Mouse (Mus musculus) CH12.LX (cell line): Measurements from ENCODE around the gene Cnot8. TPM values are rescaled to one million over a fixed set of nuclear protein-coding genes. Genes with fewer than 3 reads are reported as not detected.

ENCODE experiments used
- DNase-seq: peaks from one replicate; pipeline ENCODE4 v3.0.0-alpha.2; 2013; ENCODE audit errors: extremely low read depth
- H3K27ac ChIP-seq: 2 replicates; pipeline ENCODE4 v1.5.1; 2012; ENCODE audit warnings: low read depth, mild to moderate bottlenecking, control low read depth, moderate library complexity; ENCODE audit not compliant: insufficient read depth
- H3K27me3 ChIP-seq: replicated peaks from 2 replicates; pipeline ENCODE3; 2012; ENCODE audit warnings: inconsistent platforms
- H3K36me3 ChIP-seq, 2 experiments: replicated peaks in 1 of 2; 2 replicates each; pipeline versions ENCODE3 to v1.6.1; 2012; ENCODE audit warnings: inconsistent platforms in 1 of 2, low read length in 1 of 2, mild to moderate bottlenecking in 1 of 2, mixed read lengths in 1 of 2, moderate library complexity in 1 of 2; ENCODE audit not compliant: control insufficient read depth in 1 of 2, insufficient read depth in 1 of 2
- H3K4me1 ChIP-seq, 2 experiments: 2 replicates each; pipeline ENCODE4 v1.6.1; 2012; ENCODE audit warnings: inconsistent platforms in 1 of 2, moderate library complexity in 1 of 2; ENCODE audit not compliant: insufficient read depth in 2 of 2, control insufficient read depth in 1 of 2
- H3K4me2 ChIP-seq: 2 replicates; pipeline ENCODE4 v1.6.1; 2012; ENCODE audit warnings: low read depth, mild to moderate bottlenecking, control low read depth; ENCODE audit not compliant: poor library complexity, insufficient read depth, severe bottlenecking
- H3K4me3 ChIP-seq, 3 experiments: fragments of 150-350 bp in 1 of 3; sonication (generic) in 1 of 3; replicated peaks in 1 of 3; 2 replicates each; pipeline versions ENCODE3 to v1.5.1; 2011 to 2012; ENCODE audit warnings: low read depth in 2 of 3, low read length in 2 of 3, mild to moderate bottlenecking in 2 of 3, moderate library complexity in 2 of 3, control low read depth in 1 of 3, improper control_type of control experiment in 1 of 3, inconsistent platforms in 1 of 3, mixed read lengths in 1 of 3; ENCODE audit not compliant: poor library complexity in 1 of 3
- H3K79me2 ChIP-seq: replicated peaks from 2 replicates; pipeline ENCODE4 v1.6.1; 2012; ENCODE audit warnings: mild to moderate bottlenecking, moderate library complexity; ENCODE audit not compliant: control insufficient read depth, poor library complexity, insufficient read depth, severe bottlenecking; ENCODE audit errors: extremely low read depth
- H3K9ac ChIP-seq: 2 replicates; pipeline ENCODE4 v1.6.1; 2012; ENCODE audit warnings: low read depth, mild to moderate bottlenecking, control low read depth, moderate library complexity; ENCODE audit not compliant: insufficient read depth
- H3K9me3 ChIP-seq: replicated peaks from 2 replicates; pipeline ENCODE3; 2012; ENCODE audit warnings: low read length, inconsistent platforms, mixed read lengths
- BHLHE40 ChIP-seq: IDR thresholded peaks from 2 replicates; pipeline ENCODE4 v1.6.1; 2011; ENCODE audit warnings: mild to moderate bottlenecking, low read depth, low read length, improper control_type of control experiment
- CHD1 ChIP-seq: IDR thresholded peaks from 2 replicates; pipeline ENCODE4 v1.6.1; 2012; ENCODE audit warnings: low read depth, low read length, improper control_type of control experiment, inconsistent platforms
- CHD2 ChIP-seq: IDR thresholded peaks from 2 replicates; pipeline ENCODE4 v1.6.1; 2011; ENCODE audit warnings: low read length, improper control_type of control experiment
- CTCF ChIP-seq, 2 experiments: IDR thresholded peaks in 1 of 2; conservative IDR thresholded peaks in 1 of 2; 2 replicates each; pipeline ENCODE4 v1.5.1; 2011 to 2012; ENCODE audit warnings: low read depth in 2 of 2, low read length in 2 of 2, improper control_type of control experiment in 1 of 2, inconsistent platforms in 1 of 2, mild to moderate bottlenecking in 1 of 2, moderate library complexity in 1 of 2
- E2F4 ChIP-seq: IDR thresholded peaks from 2 replicates; pipeline ENCODE4 v1.6.1; 2011; ENCODE audit warnings: low read depth, low read length, improper control_type of control experiment; ENCODE audit not compliant: insufficient replicate concordance
- ELF1 ChIP-seq: IDR thresholded peaks from 2 replicates; pipeline ENCODE4 v1.6.1; 2014; ENCODE audit warnings: low read depth, mild to moderate bottlenecking, inconsistent platforms, low read length, improper control_type of control experiment
- EP300 ChIP-seq: IDR thresholded peaks from 2 replicates; pipeline ENCODE4 v1.6.1; 2011; ENCODE audit warnings: low read length, improper control_type of control experiment
- ETS1 ChIP-seq: conservative IDR thresholded peaks from 2 replicates; pipeline ENCODE4 v1.6.1; 2012; ENCODE audit warnings: low read depth, mild to moderate bottlenecking, inconsistent platforms, low read length, improper control_type of control experiment, moderate library complexity
- GABPA ChIP-seq: IDR thresholded peaks from 2 replicates; pipeline ENCODE4 v1.6.1; 2012; ENCODE audit warnings: low read depth, low read length, improper control_type of control experiment, inconsistent platforms; ENCODE audit not compliant: insufficient replicate concordance
- HCFC1 ChIP-seq: IDR thresholded peaks from 2 replicates; pipeline ENCODE4 v1.6.1; 2012; ENCODE audit warnings: low read depth, mild to moderate bottlenecking, inconsistent platforms, low read length, improper control_type of control experiment
- IRF4 ChIP-seq: IDR thresholded peaks from 2 replicates; pipeline ENCODE4 v1.6.1; 2014; ENCODE audit warnings: low read depth, mild to moderate bottlenecking, inconsistent platforms, low read length, improper control_type of control experiment
- JUND ChIP-seq: conservative IDR thresholded peaks from 2 replicates; pipeline ENCODE4 v1.6.1; 2011; ENCODE audit warnings: low read depth, low read length, improper control_type of control experiment
- KAT2A ChIP-seq: IDR thresholded peaks from 2 replicates; pipeline ENCODE4 v1.6.1; 2012; ENCODE audit warnings: low read length, improper control_type of control experiment, inconsistent platforms; ENCODE audit not compliant: insufficient replicate concordance
- MAX ChIP-seq: IDR thresholded peaks from 2 replicates; pipeline ENCODE4 v1.6.1; 2011; ENCODE audit warnings: low read length, improper control_type of control experiment
- MAZ ChIP-seq: IDR thresholded peaks from 2 replicates; pipeline ENCODE4 v1.6.1; 2012; ENCODE audit warnings: low read depth, mild to moderate bottlenecking, inconsistent platforms, low read length, improper control_type of control experiment, moderate library complexity
- MEF2A ChIP-seq: IDR thresholded peaks from 2 replicates; pipeline ENCODE4 v1.6.1; 2014; ENCODE audit warnings: low read depth, mild to moderate bottlenecking, inconsistent platforms, low read length, improper control_type of control experiment, borderline replicate concordance
- MXI1 ChIP-seq: IDR thresholded peaks from 2 replicates; pipeline ENCODE4 v1.6.1; 2011; ENCODE audit warnings: mild to moderate bottlenecking, low read depth, low read length, improper control_type of control experiment
- MYC ChIP-seq: IDR thresholded peaks from 2 replicates; pipeline ENCODE4 v1.6.1; 2011; ENCODE audit warnings: low read depth, mild to moderate bottlenecking, improper control_type of control experiment, low read length
- NELFE ChIP-seq: IDR thresholded peaks from 2 replicates; pipeline ENCODE4 v1.6.1; 2011; ENCODE audit warnings: low read depth, low read length, improper control_type of control experiment
- NRF1 ChIP-seq: IDR thresholded peaks from 2 replicates; pipeline ENCODE4 v1.6.1; 2014; ENCODE audit warnings: low read depth, mild to moderate bottlenecking, inconsistent platforms, low read length, improper control_type of control experiment, moderate library complexity
- PAX5 ChIP-seq: IDR thresholded peaks from 2 replicates; pipeline ENCODE4 v1.6.1; 2012; ENCODE audit warnings: low read length, inconsistent platforms, mixed read lengths
- POLR2A ChIP-seq: IDR thresholded peaks from 2 replicates; pipeline ENCODE4 v1.6.1; 2011; ENCODE audit warnings: low read depth, mild to moderate bottlenecking, improper control_type of control experiment, low read length
- POLR2AphosphoS2 ChIP-seq: IDR thresholded peaks from 2 replicates; pipeline ENCODE4 v1.6.1; 2011; ENCODE audit warnings: low read depth, low read length, improper control_type of control experiment
- RAD21 ChIP-seq: IDR thresholded peaks from 2 replicates; pipeline ENCODE4 v1.6.1; 2011; ENCODE audit warnings: low read depth, mild to moderate bottlenecking, low read length, improper control_type of control experiment, moderate library complexity
- RCOR1 ChIP-seq: conservative IDR thresholded peaks from 2 replicates; pipeline ENCODE4 v1.6.1; 2012; ENCODE audit warnings: low read depth, mild to moderate bottlenecking, inconsistent platforms, low read length, improper control_type of control experiment
- SIN3A ChIP-seq: IDR thresholded peaks from 2 replicates; pipeline ENCODE4 v1.6.1; 2012; ENCODE audit warnings: low read length, improper control_type of control experiment, inconsistent platforms
- TBP ChIP-seq: conservative IDR thresholded peaks from 2 replicates; pipeline ENCODE4 v1.6.1; 2011; ENCODE audit warnings: low read depth, low read length, improper control_type of control experiment
- TCF12 ChIP-seq: IDR thresholded peaks from 2 replicates; pipeline ENCODE4 v1.6.1; 2014; ENCODE audit warnings: low read depth, mild to moderate bottlenecking, inconsistent platforms, low read length, improper control_type of control experiment
- UBTF ChIP-seq: IDR thresholded peaks from 2 replicates; pipeline ENCODE4 v1.6.1; 2012; ENCODE audit warnings: low read depth, mild to moderate bottlenecking, inconsistent platforms, low read length, improper control_type of control experiment, moderate library complexity
- USF2 ChIP-seq: conservative IDR thresholded peaks from 2 replicates; pipeline ENCODE4 v1.6.1; 2011; ENCODE audit warnings: low read depth, low read length, improper control_type of control experiment
- ZC3H11A ChIP-seq: IDR thresholded peaks from 2 replicates; pipeline ENCODE4 v1.6.1; 2012; ENCODE audit warnings: low read depth, mild to moderate bottlenecking, inconsistent platforms, low read length, improper control_type of control experiment
- ZMIZ1 ChIP-seq: IDR thresholded peaks from 2 replicates; pipeline ENCODE4 v1.6.1; 2012; ENCODE audit warnings: low read depth, mild to moderate bottlenecking, inconsistent platforms, low read length, improper control_type of control experiment
- ZNF384 ChIP-seq: IDR thresholded peaks from 2 replicates; pipeline ENCODE4 v1.6.1; 2012; ENCODE audit warnings: low read depth, low read length, improper control_type of control experiment, inconsistent platforms
- dilution Hi-C: fragments of 300-500 bp; cut with MboI; formaldehyde crosslinking; loops from 2 replicates; pipeline ENCODE4 v1.14.3; 2020; ENCODE audit warnings: low sequenced_read_pairs; ENCODE audit not compliant: extremely low pct_unique_long_range_greater_than_20kb, extremely low pct_ligation_motif_present
- in situ Hi-C: fragments of 300-500 bp; cut with MboI; formaldehyde crosslinking; loops from 3 replicates; pipeline ENCODE4 v1.14.3; 2019; ENCODE audit warnings: low sequenced_read_pairs, low pct_ligation_motif_present, low pct_unique_long_range_greater_than_20kb, mixed read lengths
- polyA plus RNA-seq: library from polyadenylated mRNA; unstranded; fragments of >175 nt; gene quantifications from 2 replicates; pipeline ENCODE4 v1.2.1, GENCODE M21; 2012; ENCODE audit warnings: low read depth; ENCODE audit not compliant: insufficient read length
- total RNA-seq, 2 experiments: library from RNA; depleted of rRNA; stranded (reverse); fragments of 300-350 nt in 1 of 2; fragments of >200 nt in 1 of 2; gene quantifications; 2 replicates each; pipeline ENCODE4 v1.2.3; 2012 to 2014

The Cnot8 gene
- 90.2 and 93.8 TPM in 2 replicates for total RNA-seq (2012; rRNA removed)
- total RNA-seq (2014; rRNA removed), result 127 and 134 TPM in 2 replicates
- 91.9 and 102 TPM in 2 replicates for polyA plus RNA-seq

DNA sequence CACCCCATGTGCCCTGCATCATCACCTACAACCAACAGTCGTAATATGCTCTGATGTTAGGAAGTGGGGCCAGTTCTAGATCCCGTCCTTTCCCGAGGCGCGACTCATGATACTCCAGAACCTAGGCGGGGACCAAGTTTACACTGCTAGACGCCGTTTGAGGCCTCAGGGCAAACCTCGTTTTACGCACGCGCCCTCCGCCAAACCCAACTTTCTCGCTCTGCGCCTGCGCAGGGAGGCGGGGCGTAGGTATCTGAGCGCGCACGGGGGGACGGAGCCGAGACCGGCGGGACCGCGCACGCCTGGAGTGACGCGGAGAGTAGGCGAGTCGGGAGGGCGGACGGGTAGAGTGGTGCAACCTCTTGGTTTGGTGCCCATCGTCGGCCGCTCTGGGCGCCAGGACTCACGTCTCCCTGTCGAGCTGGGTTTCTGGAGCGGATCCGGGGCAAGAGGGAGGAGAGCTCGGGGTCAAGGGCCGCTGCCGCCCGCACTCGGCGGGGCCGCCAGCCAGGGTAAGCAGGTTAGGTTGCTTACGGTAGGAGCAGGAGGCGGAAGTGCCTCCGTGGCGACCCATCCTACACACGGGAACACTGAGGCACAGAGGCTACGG lies at the start of gene Cnot8:
Gene Cnot8 (plus strand): TSS at position 457 of the 610 bp plus-strand sequence.
- H3K79me2 ChIP-seq, result peaks cover 43% of the 10 kb centered on the region
- peaks cover 16 to 56% of the 10 kb centered on the region in 2 experiments for H3K4me1 ChIP-seq
- H3K9me3 ChIP-seq, result no peaks in the 10 kb centered on the region
- peak within 1 kb of the TSS; percentile 76 to 84 (median 81) for H3K4me3 ChIP-seq
- H3K27ac ChIP-seq, result peak within 1 kb of the TSS; percentile 75
- peak; percentile 98 for DNase-seq
- dilution Hi-C loops, result no loop called here
- TF ChIP-seq GABPA (peak; percentile 57; the same call in 1 of the 2 replicates), CTCF (conservative IDR thresholded peaks at IDR 0.05 in 1 of 2, IDR thresholded peaks at IDR 0.05 in 1 of 2; ENCODE audit: low read depth in 2 of 2, low read length in 2 of 2) (no peak), MYC (peak; percentile 80), MAX (peak; percentile 98), CHD1 (0 out of 2 replicates have a peak, but pooled peaks have one; percentile 21), ZC3H11A (no peak), TBP (peak; percentile 65; the same call in 1 of the 2 replicates), MEF2A (peak; percentile 86), POLR2AphosphoS2 (peak; percentile 76; the same call in 1 of the 2 replicates), RCOR1 (peak; percentile 81), TCF12 (peak; percentile 95), ETS1 (no peak; the same call in 1 of the 2 replicates), USF2 (no peak), KAT2A (peak; percentile 88; the same call in 1 of the 2 replicates), IRF4 (peak; percentile 84), BHLHE40 (peak; percentile 69), UBTF (no peak), NELFE (peak; percentile 90), HCFC1 (peak; percentile 91), POLR2A (peak; percentile 90), JUND (no peak), MXI1 (peak; percentile 82; the same call in 1 of the 2 replicates), SIN3A (peak; percentile 92), MAZ (no peak; the same call in 1 of the 2 replicates), E2F4 (no peak), RAD21 (no peak), NRF1 (peak; percentile 100), ZMIZ1 (peak; percentile 94), CHD2 (peak; percentile 83), ELF1 (peak; percentile 92), ZNF384 (no peak), EP300 (no peak; the same call in 1 of the 2 replicates), PAX5 (no peak)
- TF ChIP-seq, all 38 proteins: peak for 21
- in situ Hi-C loops, result loop anchor here (5.0 kb wide), 1 partner anchor 37 kb away; no protein-coding TSS in a partner anchor
- peak within 1 kb of the TSS; percentile 94 for H3K4me2 ChIP-seq
- H3K36me3 ChIP-seq, result peaks cover 0 to 15% of the 10 kb centered on the region in 2 experiments
- no peaks in the 10 kb centered on the region for H3K27me3 ChIP-seq
- H3K9ac ChIP-seq, result peak within 1 kb of the TSS; percentile 77
